Mouse (Mus musculus): ENCODE measurements around the gene Mylk. TPM values are rescaled to one million over a fixed set of nuclear protein-coding genes. Genes with fewer than 3 reads are reported as not detected.

Mylk gene
- total RNA-seq, 2 experiments from 2014 or later = 11.7 to 16.3 TPM

GRCm38 (mm10) chr16:34997052-34997451, 252.0 kb downstream of the Mylk start:
- intact Hi-C loops (cut with DNase I) = no loop called here
- no peak for DNase-seq (ENCODE audit: low spot score in 2 of 2)

- DNase-seq (ENCODE audit: low spot score in 2 of 2) = no peak
- intact Hi-C loops (cut with DNase I) = no loop called here
These were observed 252.6 kb downstream of the Mylk start for GRCm38 (mm10) chr16:34997576-34997975.

GRCm38 (mm10) chr16:34999016-34999415, 254.0 kb downstream of the Mylk start:
- intact Hi-C loops (cut with DNase I) = no loop called here
- peak in 1 of 2 experiments; percentile 43 for DNase-seq (ENCODE audit: low spot score in 2 of 2)

- intact Hi-C loops (cut with DNase I) = no loop called here
- no peak for DNase-seq (ENCODE audit: low spot score in 2 of 2)
These were observed 255.0 kb downstream of the Mylk start for GRCm38 (mm10) chr16:34999986-35000385.

- peak in 1 of 2 experiments; percentile 77 for DNase-seq (ENCODE audit: low spot score in 2 of 2)
- intact Hi-C loops (cut with DNase I) = no loop called here
These were observed 256.0 kb downstream of the Mylk start for GRCm38 (mm10) chr16:35000923-35001560.

GRCm38 (mm10) chr16:35004356-35004755, 259.3 kb downstream of the Mylk start:
- intact Hi-C loops (cut with DNase I) = no loop called here
- DNase-seq (ENCODE audit: low spot score in 2 of 2) = no peak

- DNase-seq (ENCODE audit: low spot score in 2 of 2) = no peak
- intact Hi-C loops (cut with DNase I) = no loop called here
These were observed 259.7 kb downstream of the Mylk start for GRCm38 (mm10) chr16:35004756-35005155.

GRCm38 (mm10) chr16:35006251-35006650, 261.2 kb downstream of the Mylk start:
- intact Hi-C loops (cut with DNase I) = no loop called here
- DNase-seq (ENCODE audit: low spot score in 2 of 2) = no peak

- DNase-seq (ENCODE audit: low spot score in 2 of 2) = no peak
- intact Hi-C loops (cut with DNase I) = no loop called here
These were observed 262.4 kb downstream of the Mylk start for GRCm38 (mm10) chr16:35007361-35007760.

GRCm38 (mm10) chr16:35008447-35008846, 263.4 kb downstream of the Mylk start:
- no peak for DNase-seq (ENCODE audit: low spot score in 2 of 2)
- intact Hi-C loops (cut with DNase I) = no loop called here

GRCm38 (mm10) chr16:35013501-35013900, 268.5 kb downstream of the Mylk start:
- intact Hi-C loops (cut with DNase I) = no loop called here
- DNase-seq (ENCODE audit: low spot score in 2 of 2) = no peak

- intact Hi-C loops (cut with DNase I) = no loop called here
- no peak for DNase-seq (ENCODE audit: low spot score in 2 of 2)
These were observed 271.5 kb downstream of the Mylk start for GRCm38 (mm10) chr16:35016491-35016890.

- intact Hi-C loops (cut with DNase I) = no loop called here
- DNase-seq (ENCODE audit: low spot score in 2 of 2) = no peak
These were observed 273.5 kb downstream of the Mylk start for GRCm38 (mm10) chr16:35018470-35018974.

GRCm38 (mm10) chr16:35021903-35022241, 276.9 kb downstream of the Mylk start:
- DNase-seq (ENCODE audit: low spot score in 2 of 2) = no peak
- intact Hi-C loops (cut with DNase I) = loop anchor here (5.0 kb wide), 1 partner anchor 120 kb away; no protein-coding TSS in a partner anchor

GRCm38 (mm10) chr16:35022242-35023137, 277.5 kb downstream of the Mylk start, which contains the start of gene Hacd2:
Hacd2 (plus strand) TSS chr16:35022428.
- intact Hi-C loops (cut with DNase I) = loop anchor here (5.0 kb wide), 1 partner anchor 120 kb away; no protein-coding TSS in a partner anchor
- DNase-seq (ENCODE audit: low spot score in 2 of 2) = peak; percentile 92 to 96

- no peak for DNase-seq (ENCODE audit: low spot score in 2 of 2)
- intact Hi-C loops (cut with DNase I) = loop anchor here (5.0 kb wide), 1 partner anchor 121 kb away; no protein-coding TSS in a partner anchor
These were observed 278.2 kb downstream of the Mylk start for GRCm38 (mm10) chr16:35023138-35023735.

GRCm38 (mm10) chr16:35024300-35024699, 279.3 kb downstream of the Mylk start:
- intact Hi-C loops (cut with DNase I) = loop anchor here (5.0 kb wide), 1 partner anchor 122 kb away; no protein-coding TSS in a partner anchor
- DNase-seq (ENCODE audit: low spot score in 2 of 2) = no peak

GRCm38 (mm10) chr16:35025347-35025746, 280.3 kb downstream of the Mylk start:
- DNase-seq (ENCODE audit: low spot score in 2 of 2) = no peak

GRCm38 (mm10) chr16:35033241-35033640, 288.2 kb downstream of the Mylk start:
- intact Hi-C loops (cut with DNase I) = no loop called here

More at GRCm38 (mm10) chr16:35025347-35025746, 280.3 kb downstream of the Mylk start:
- intact Hi-C loops (cut with DNase I) = no loop called here

More at GRCm38 (mm10) chr16:35033241-35033640, 288.2 kb downstream of the Mylk start:
- DNase-seq (ENCODE audit: low spot score in 2 of 2) = no peak
